Mouse (Mus musculus): ENCODE results near the gene 9830107B12Rik. TPM values are rescaled to one million over a fixed set of nuclear protein-coding genes. Genes with fewer than 3 reads are reported as not detected.

The 9830107B12Rik gene
- polyA plus RNA-seq, 1 experiment from 2014 or later, result not detected

- H3K4me2 ChIP-seq (replicated peaks; ENCODE audit: low read depth), result no peak overlapping the region
- no peaks in the 10 kb centered on the region for H3K36me3 ChIP-seq (ENCODE audit: control insufficient read depth, insufficient read depth, low read length)
- WGBS, result 53% methylated on average over 4 of the region's 4 CpGs
- ATAC-seq (ENCODE audit: low FRiP score, low TSS enrichment) (no peak), DNase-seq (ENCODE audit: low spot score) (no peak)
- no peak for TF ChIP-seq CTCF (IDR thresholded peaks at IDR 0.05; ENCODE audit: low read depth)
- no peak for TF ChIP-seq EP300 (optimal IDR thresholded peaks at IDR 0.05)
- H3K4me1 ChIP-seq (replicated peaks; ENCODE audit: control insufficient read depth, insufficient read depth), result no peaks in the 10 kb centered on the region
- no peaks in the 10 kb centered on the region for H3K27me3 ChIP-seq (ENCODE audit: control insufficient read depth, insufficient read depth, low read length)
- H3K9me3 ChIP-seq (ENCODE audit: control insufficient read depth, low read length), result no peaks in the 10 kb centered on the region
- no peak overlapping the region for H3K9ac ChIP-seq (ENCODE audit: low read length)
- no peak overlapping the region for H3K27ac ChIP-seq (replicated peaks)
- H3K4me3 ChIP-seq (ENCODE audit: low read depth, low read length), result no peak overlapping the region
Measured at GRCm38 (mm10) chr17:48107333-48107732, 38.7 kb downstream of the 9830107B12Rik start.

- Histone ChIP-seq H3K27me3 (ENCODE audit: control insufficient read depth, insufficient read depth, low read length) (peaks cover 11% of the 10 kb centered on the region; the same call in 1 of the 2 replicates), H3K9ac (ENCODE audit: low read length) (no peak overlapping the region), H3K4me1 (replicated peaks; ENCODE audit: control insufficient read depth, insufficient read depth) (peaks cover 6% of the 10 kb centered on the region), H3K4me2 (replicated peaks; ENCODE audit: low read depth) (peak overlapping the region; percentile 44), H3K27ac (replicated peaks) (no peak overlapping the region), H3K9me3 (ENCODE audit: control insufficient read depth, low read length) (no peaks in the 10 kb centered on the region), H3K4me3 (ENCODE audit: low read depth, low read length) (peak overlapping the region; percentile 26; the same call in 1 of the 2 replicates), H3K36me3 (ENCODE audit: control insufficient read depth, insufficient read depth, low read length) (no peaks in the 10 kb centered on the region)
- TF ChIP-seq CTCF (IDR thresholded peaks at IDR 0.05; ENCODE audit: low read depth) (peak; percentile 84), EP300 (optimal IDR thresholded peaks at IDR 0.05) (no peak)
- ATAC-seq (ENCODE audit: low FRiP score, low TSS enrichment) (peak; percentile 77), DNase-seq (ENCODE audit: low spot score) (peak; percentile 93)
- 13% methylated on average over 20 of the region's 21 CpGs for WGBS
Measured at GRCm38 (mm10) chr17:48100441-48101417, 45.3 kb downstream of the 9830107B12Rik start.

- no peak for TF ChIP-seq CTCF (IDR thresholded peaks at IDR 0.05; ENCODE audit: low read depth)
- no peak for TF ChIP-seq EP300 (optimal IDR thresholded peaks at IDR 0.05)
- Histone ChIP-seq H3K4me2 (replicated peaks; ENCODE audit: low read depth) (no peak overlapping the region), H3K4me3 (ENCODE audit: low read depth, low read length) (no peak overlapping the region), H3K9ac (ENCODE audit: low read length) (no peak overlapping the region), H3K36me3 (ENCODE audit: control insufficient read depth, insufficient read depth, low read length) (no peaks in the 10 kb centered on the region), H3K4me1 (replicated peaks; ENCODE audit: control insufficient read depth, insufficient read depth) (peaks cover 6% of the 10 kb centered on the region), H3K27ac (replicated peaks) (no peak overlapping the region), H3K27me3 (ENCODE audit: control insufficient read depth, insufficient read depth, low read length) (peaks cover 13% of the 10 kb centered on the region; the same call in 1 of the 2 replicates), H3K9me3 (ENCODE audit: control insufficient read depth, low read length) (no peaks in the 10 kb centered on the region)
- 51% methylated on average over 11 of the region's 11 CpGs for WGBS
- DNase-seq (ENCODE audit: low spot score) (no peak), ATAC-seq (ENCODE audit: low FRiP score, low TSS enrichment) (no peak)
Measured at GRCm38 (mm10) chr17:48099312-48099711, 46.8 kb downstream of the 9830107B12Rik start.

- H3K4me3 ChIP-seq (ENCODE audit: low read depth, low read length), result peak overlapping the region; percentile 30; the same call in 1 of the 2 replicates
Measured at GRCm38 (mm10) chr17:48098528-48098890, 47.6 kb downstream of the 9830107B12Rik start.

GRCm38 (mm10) chr17:48097743-48098527, 48.1 kb downstream of the 9830107B12Rik start:
- ATAC-seq (ENCODE audit: low FRiP score, low TSS enrichment) (no peak), DNase-seq (ENCODE audit: low spot score) (peak; percentile 53)

More at GRCm38 (mm10) chr17:48098528-48098890, 47.6 kb downstream of the 9830107B12Rik start:
- peaks cover 13% of the 10 kb centered on the region; the same call in 1 of the 2 replicates for H3K27me3 ChIP-seq (ENCODE audit: control insufficient read depth, insufficient read depth, low read length)
- H3K4me1 ChIP-seq (replicated peaks; ENCODE audit: control insufficient read depth, insufficient read depth), result peaks cover 6% of the 10 kb centered on the region
- H3K4me2 ChIP-seq (replicated peaks; ENCODE audit: low read depth), result peak overlapping the region; percentile 60
- TF ChIP-seq CTCF (IDR thresholded peaks at IDR 0.05; ENCODE audit: low read depth) (no peak), EP300 (optimal IDR thresholded peaks at IDR 0.05) (no peak)
- 0 out of 2 replicates have a peak, but pooled peaks cover 2% of the 10 kb centered on the region for H3K9me3 ChIP-seq (ENCODE audit: control insufficient read depth, low read length)
- H3K36me3 ChIP-seq (ENCODE audit: control insufficient read depth, insufficient read depth, low read length), result no peaks in the 10 kb centered on the region
- DNase-seq (ENCODE audit: low spot score), result peak; percentile 26
- WGBS, result 3% methylated on average over 19 of the region's 19 CpGs
- ATAC-seq (ENCODE audit: low FRiP score, low TSS enrichment), result no peak
- H3K27ac ChIP-seq (replicated peaks), result no peak overlapping the region
- H3K9ac ChIP-seq (ENCODE audit: low read length), result peak overlapping the region; percentile 8; the same call in 1 of the 2 replicates

More at GRCm38 (mm10) chr17:48097743-48098527, 48.1 kb downstream of the 9830107B12Rik start:
- TF ChIP-seq CTCF (IDR thresholded peaks at IDR 0.05; ENCODE audit: low read depth) (no peak), EP300 (optimal IDR thresholded peaks at IDR 0.05) (no peak)
- H3K4me3 ChIP-seq (ENCODE audit: low read depth, low read length), result peak overlapping the region; percentile 30
- H3K27me3 ChIP-seq (ENCODE audit: control insufficient read depth, insufficient read depth, low read length), result peaks cover 13% of the 10 kb centered on the region; the same call in 1 of the 2 replicates
- H3K27ac ChIP-seq (replicated peaks), result no peak overlapping the region
- peaks cover 6% of the 10 kb centered on the region for H3K4me1 ChIP-seq (replicated peaks; ENCODE audit: control insufficient read depth, insufficient read depth)
- no peaks in the 10 kb centered on the region for H3K36me3 ChIP-seq (ENCODE audit: control insufficient read depth, insufficient read depth, low read length)
- WGBS, result 2% methylated on average over 32 of the region's 43 CpGs
- H3K9ac ChIP-seq (ENCODE audit: low read length), result peak overlapping the region; percentile 38
- H3K9me3 ChIP-seq (ENCODE audit: control insufficient read depth, low read length), result 0 out of 2 replicates have a peak, but pooled peaks cover 4% of the 10 kb centered on the region
- peak overlapping the region; percentile 60 for H3K4me2 ChIP-seq (replicated peaks; ENCODE audit: low read depth)
